Mouse (Mus musculus): ENCODE data around the gene Ccr3. TPM values are rescaled to one million over a fixed set of nuclear protein-coding genes. Genes with fewer than 3 reads are reported as not detected.

Gene Ccr3
- total and polyA plus RNA-seq, 3 experiments, result not detected

GRCm38 (mm10) chr9:123982720-123983119 lies 39.1 kb upstream of the Ccr3 start:
- peaks cover 31 to 38% of the 10 kb centered on the region in 2 experiments for H3K4me1 ChIP-seq (ENCODE audit: control insufficient read depth in 1 of 2, insufficient read depth in 2 of 2, low read length in 2 of 2)
- H3K79me2 ChIP-seq (ENCODE audit: control insufficient read depth, insufficient read depth, low read length, poor library complexity), result no peaks in the 10 kb centered on the region
- TF ChIP-seq GABPA (IDR thresholded peaks at IDR 0.05; ENCODE audit: low read depth, low read length) (no peak), HCFC1 (IDR thresholded peaks at IDR 0.05; ENCODE audit: low read depth, low read length) (no peak), MAX (IDR thresholded peaks at IDR 0.05; ENCODE audit: low read length) (no peak), ZKSCAN1 (IDR thresholded peaks at IDR 0.05; ENCODE audit: low read depth, low read length) (no peak), ETS1 (IDR thresholded peaks at IDR 0.05; ENCODE audit: low read depth, low read length) (0 out of 2 replicates have a peak, but pooled peaks have one; percentile 7), GATA1 (IDR thresholded peaks at IDR 0.05; ENCODE audit: low read depth, low read length) (peak; percentile 63), TCF12 (IDR thresholded peaks at IDR 0.05; ENCODE audit: low read depth, low read length) (0 out of 2 replicates have a peak, but pooled peaks have one; percentile 11), SMC3 (IDR thresholded peaks at IDR 0.05; ENCODE audit: low read depth, low read length) (no peak), POLR2A (IDR thresholded peaks at IDR 0.05; ENCODE audit: control insufficient read depth in 1 of 2, insufficient read depth in 1 of 2, low read depth in 1 of 2, low read length in 2 of 2, poor library complexity in 1 of 2) (no peak), CHD2 (IDR thresholded peaks at IDR 0.05; ENCODE audit: low read length) (no peak), CHD1 (IDR thresholded peaks at IDR 0.05; ENCODE audit: low read depth, low read length) (no peak), SIN3A (IDR thresholded peaks at IDR 0.05; ENCODE audit: low read length) (no peak), EP300 (IDR thresholded peaks at IDR 0.05; ENCODE audit: low read depth in 1 of 2, low read length in 2 of 2) (peak; percentile 35 to 54; a peak in 2 of 4 replicates), MAFK (IDR thresholded peaks at IDR 0.05; ENCODE audit: borderline replicate concordance, low read depth, low read length) (no peak), MYB (IDR thresholded peaks at IDR 0.05; ENCODE audit: low read depth, low read length) (0 out of 2 replicates have a peak, but pooled peaks have one; percentile 15), USF2 (IDR thresholded peaks at IDR 0.05; ENCODE audit: borderline replicate concordance in 1 of 2, insufficient read depth in 1 of 2, low read depth in 1 of 2, low read length in 2 of 2) (no peak), USF1 (IDR thresholded peaks at IDR 0.05; ENCODE audit: low read depth, low read length) (no peak), NELFE (IDR thresholded peaks at IDR 0.05; ENCODE audit: low read depth, low read length) (no peak), ELF1 (IDR thresholded peaks at IDR 0.05; ENCODE audit: low read depth, low read length) (no peak), MXI1 (IDR thresholded peaks at IDR 0.05; ENCODE audit: low read depth, low read length) (no peak), POLR2AphosphoS2 (IDR thresholded peaks at IDR 0.05; ENCODE audit: low read length) (no peak), KAT2A (conservative IDR thresholded peaks at IDR 0.05; ENCODE audit: low read depth, low read length) (no peak), RAD21 (IDR thresholded peaks at IDR 0.05; ENCODE audit: low read depth, low read length) (no peak), CTCF (IDR thresholded peaks at IDR 0.05 in 2 of 3, conservative IDR thresholded peaks at IDR 0.05 in 1 of 3; ENCODE audit: control insufficient read depth in 1 of 3, insufficient read depth in 1 of 3, low read depth in 2 of 3, low read length in 3 of 3, poor library complexity in 1 of 3, severe bottlenecking in 1 of 3) (no peak), TAL1 (IDR thresholded peaks at IDR 0.05; ENCODE audit: low read length) (no peak), RCOR1 (IDR thresholded peaks at IDR 0.05; ENCODE audit: low read depth, low read length) (no peak), JUND (IDR thresholded peaks at IDR 0.05; ENCODE audit: low read depth, low read length) (no peak), UBTF (IDR thresholded peaks at IDR 0.05; ENCODE audit: borderline replicate concordance, insufficient read depth, low read depth, low read length) (no peak), MYC (IDR thresholded peaks at IDR 0.05; ENCODE audit: low read depth, low read length) (no peak), POLR2AphosphoS5 (IDR thresholded peaks at IDR 0.05; ENCODE audit: borderline replicate concordance, low read depth, low read length) (no peak)
- H3K36me3 ChIP-seq (ENCODE audit: control insufficient read depth in 1 of 2, insufficient read depth in 2 of 2, low read length in 2 of 2), result peaks cover 0 to 49% of the 10 kb centered on the region in 2 experiments; a peak in 2 of 4 replicates
- H3K4me3 ChIP-seq (ENCODE audit: control insufficient read depth in 1 of 2, insufficient read depth in 1 of 2, low read depth in 2 of 2, low read length in 2 of 2), result no peak overlapping the region
- no peaks in the 10 kb centered on the region for H3K9me3 ChIP-seq (replicated peaks; ENCODE audit: insufficient read depth, low read length)
- no peaks in the 10 kb centered on the region for H3K27me3 ChIP-seq (ENCODE audit: control insufficient read depth in 1 of 2, insufficient read depth in 2 of 2, low read length in 2 of 2)
- H3K9ac ChIP-seq (ENCODE audit: control insufficient read depth, low read depth, low read length, poor library complexity, severe bottlenecking), result no peak overlapping the region
- peak; percentile 29 for DNase-seq (ENCODE audit: low read depth, low spot score)
- peak overlapping the region; percentile 78 for H3K27ac ChIP-seq (ENCODE audit: control insufficient read depth, low read depth, low read length)
